Mouse (Mus musculus) ES-Bruce4 (cell line): ENCODE measurements around the gene Barx2.

Experiments
- CTCF ChIP-seq: IDR thresholded peaks from one replicate; pipeline ENCODE4 v1.8.1; 2011; ENCODE audit warnings: low read depth, low read length
- EP300 ChIP-seq: IDR thresholded peaks from 2 replicates; pipeline ENCODE4 v1.6.1; 2011; ENCODE audit warnings: low read depth, low read length; ENCODE audit not compliant: insufficient read depth
- POLR2A ChIP-seq: IDR thresholded peaks from one replicate; pipeline ENCODE4 v1.8.1; 2011; ENCODE audit warnings: low read length; ENCODE audit not compliant: insufficient read depth

- TF ChIP-seq CTCF: no peak
- no peak for TF ChIP-seq EP300
- TF ChIP-seq POLR2A: no peak
Measured at GRCm38 (mm10) chr9:31912553-31912920, 725 bp downstream of the Barx2 start.
